Mouse (Mus musculus): ENCODE measurements around the gene Ptprn2. TPM values are rescaled to one million over a fixed set of nuclear protein-coding genes. Genes with fewer than 3 reads are reported as not detected.

Ptprn2 gene
- polyA plus RNA-seq, 1 experiment = 0.40 TPM

- H3K4me1 ChIP-seq (ENCODE audit: control insufficient read depth, insufficient read depth, low read length) = no peaks in the 10 kb centered on the region
- no peaks in the 10 kb centered on the region for H3K27me3 ChIP-seq (ENCODE audit: control insufficient read depth, insufficient read depth, low read length)
- H3K27ac ChIP-seq (ENCODE audit: control insufficient read depth, insufficient read depth, low read depth, low read length) = no peak overlapping the region
- H3K36me3 ChIP-seq (ENCODE audit: control insufficient read depth, insufficient read depth, low read length) = no peaks in the 10 kb centered on the region
- TF ChIP-seq CTCF (IDR thresholded peaks at IDR 0.05; ENCODE audit: control insufficient read depth, insufficient read depth, insufficient replicate concordance, low read depth, low read length) (no peak), POLR2A (IDR thresholded peaks at IDR 0.05; ENCODE audit: control insufficient read depth, low read depth, low read length) (no peak)
- H3K4me3 ChIP-seq (ENCODE audit: control insufficient read depth, low read depth, low read length) = no peak overlapping the region
Observed at GRCm38 (mm10) chr12:117158950-117159668, 673.6 kb downstream of the Ptprn2 start.

- Histone ChIP-seq H3K4me1 (ENCODE audit: control insufficient read depth, insufficient read depth, low read length) (no peaks in the 10 kb centered on the region), H3K4me3 (ENCODE audit: control insufficient read depth, low read depth, low read length) (no peak overlapping the region), H3K27me3 (ENCODE audit: control insufficient read depth, insufficient read depth, low read length) (no peaks in the 10 kb centered on the region), H3K27ac (ENCODE audit: control insufficient read depth, insufficient read depth, low read depth, low read length) (no peak overlapping the region), H3K36me3 (ENCODE audit: control insufficient read depth, insufficient read depth, low read length) (no peaks in the 10 kb centered on the region)
- TF ChIP-seq POLR2A (IDR thresholded peaks at IDR 0.05; ENCODE audit: control insufficient read depth, low read depth, low read length) (no peak), CTCF (IDR thresholded peaks at IDR 0.05; ENCODE audit: control insufficient read depth, insufficient read depth, insufficient replicate concordance, low read depth, low read length) (no peak)
Observed at GRCm38 (mm10) chr12:117159669-117160210, 674.2 kb downstream of the Ptprn2 start.

DNA sequence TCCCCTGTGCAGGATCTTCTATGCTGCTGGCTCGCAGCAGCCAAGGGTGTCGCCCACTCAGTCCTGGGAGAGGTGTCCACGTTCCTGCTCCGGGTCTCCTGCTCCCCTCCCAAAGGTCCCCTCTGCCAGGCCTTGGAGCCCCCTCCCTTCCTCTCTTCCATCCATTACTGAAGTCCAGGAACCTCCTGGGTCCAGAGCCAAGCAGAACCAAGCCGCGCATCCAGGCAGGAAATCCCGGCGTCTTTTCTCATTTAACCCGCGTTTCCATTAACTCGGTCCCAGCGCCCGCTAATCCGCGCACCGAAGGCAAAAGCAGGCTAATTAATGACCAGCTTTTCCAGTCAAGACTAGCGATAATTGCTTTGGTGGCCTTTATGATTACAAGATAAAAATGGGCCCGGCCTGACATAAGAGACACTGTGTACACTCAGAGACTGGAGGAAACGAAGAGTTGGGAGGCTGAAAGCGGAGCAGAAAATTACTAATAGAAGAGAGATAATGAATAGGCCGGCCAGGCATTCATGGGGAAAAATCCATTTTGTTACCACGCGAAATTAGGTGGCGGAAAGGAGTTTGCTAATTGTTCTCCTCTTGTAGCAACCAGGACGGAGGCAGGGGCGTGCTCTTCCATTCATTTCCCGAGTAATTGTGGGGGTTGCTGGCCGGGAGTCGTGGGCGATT, 674.8 kb downstream of the Ptprn2 start:
- Histone ChIP-seq H3K27me3 (ENCODE audit: control insufficient read depth, insufficient read depth, low read length) (no peaks in the 10 kb centered on the region), H3K4me3 (ENCODE audit: control insufficient read depth, low read depth, low read length) (no peak overlapping the region), H3K27ac (ENCODE audit: control insufficient read depth, insufficient read depth, low read depth, low read length) (no peak overlapping the region), H3K4me1 (ENCODE audit: control insufficient read depth, insufficient read depth, low read length) (no peaks in the 10 kb centered on the region), H3K36me3 (ENCODE audit: control insufficient read depth, insufficient read depth, low read length) (no peaks in the 10 kb centered on the region)
- TF ChIP-seq CTCF (IDR thresholded peaks at IDR 0.05; ENCODE audit: control insufficient read depth, insufficient read depth, insufficient replicate concordance, low read depth, low read length) (no peak), POLR2A (IDR thresholded peaks at IDR 0.05; ENCODE audit: control insufficient read depth, low read depth, low read length) (no peak)

GRCm38 (mm10) chr12:117162180-117162579, 676.7 kb downstream of the Ptprn2 start:
- TF ChIP-seq POLR2A (IDR thresholded peaks at IDR 0.05; ENCODE audit: control insufficient read depth, low read depth, low read length) (no peak), CTCF (IDR thresholded peaks at IDR 0.05; ENCODE audit: control insufficient read depth, insufficient read depth, insufficient replicate concordance, low read depth, low read length) (no peak)
- Histone ChIP-seq H3K4me3 (ENCODE audit: control insufficient read depth, low read depth, low read length) (no peak overlapping the region), H3K27me3 (ENCODE audit: control insufficient read depth, insufficient read depth, low read length) (no peaks in the 10 kb centered on the region), H3K36me3 (ENCODE audit: control insufficient read depth, insufficient read depth, low read length) (no peaks in the 10 kb centered on the region), H3K27ac (ENCODE audit: control insufficient read depth, insufficient read depth, low read depth, low read length) (no peak overlapping the region), H3K4me1 (ENCODE audit: control insufficient read depth, insufficient read depth, low read length) (no peaks in the 10 kb centered on the region)

DNA sequence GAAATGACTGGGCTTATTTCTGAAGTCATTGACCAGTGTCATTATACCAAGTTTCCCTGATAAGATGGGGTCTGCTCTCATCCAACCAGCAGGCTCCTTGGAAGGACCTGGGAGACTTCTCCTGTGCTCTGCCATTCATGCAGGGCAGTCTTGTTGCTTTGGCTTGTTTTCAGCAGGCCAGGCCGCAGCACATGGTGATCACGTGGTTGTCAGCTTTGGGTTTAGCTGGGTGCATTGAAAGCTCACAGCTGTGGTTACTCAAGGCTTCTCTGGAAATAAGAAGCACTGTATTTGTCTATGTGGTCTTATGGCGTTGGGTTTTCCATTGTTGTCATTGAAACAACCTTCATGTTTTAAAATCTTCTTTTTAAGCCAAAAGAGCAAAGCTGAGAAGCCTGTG, 678.3 kb downstream of the Ptprn2 start:
- Histone ChIP-seq H3K27ac (ENCODE audit: control insufficient read depth, insufficient read depth, low read depth, low read length) (no peak overlapping the region), H3K27me3 (ENCODE audit: control insufficient read depth, insufficient read depth, low read length) (no peaks in the 10 kb centered on the region), H3K4me1 (ENCODE audit: control insufficient read depth, insufficient read depth, low read length) (no peaks in the 10 kb centered on the region), H3K36me3 (ENCODE audit: control insufficient read depth, insufficient read depth, low read length) (no peaks in the 10 kb centered on the region), H3K4me3 (ENCODE audit: control insufficient read depth, low read depth, low read length) (no peak overlapping the region)
- TF ChIP-seq POLR2A (IDR thresholded peaks at IDR 0.05; ENCODE audit: control insufficient read depth, low read depth, low read length) = no peak
- no peak for TF ChIP-seq CTCF (IDR thresholded peaks at IDR 0.05; ENCODE audit: control insufficient read depth, insufficient read depth, insufficient replicate concordance, low read depth, low read length)

DNA sequence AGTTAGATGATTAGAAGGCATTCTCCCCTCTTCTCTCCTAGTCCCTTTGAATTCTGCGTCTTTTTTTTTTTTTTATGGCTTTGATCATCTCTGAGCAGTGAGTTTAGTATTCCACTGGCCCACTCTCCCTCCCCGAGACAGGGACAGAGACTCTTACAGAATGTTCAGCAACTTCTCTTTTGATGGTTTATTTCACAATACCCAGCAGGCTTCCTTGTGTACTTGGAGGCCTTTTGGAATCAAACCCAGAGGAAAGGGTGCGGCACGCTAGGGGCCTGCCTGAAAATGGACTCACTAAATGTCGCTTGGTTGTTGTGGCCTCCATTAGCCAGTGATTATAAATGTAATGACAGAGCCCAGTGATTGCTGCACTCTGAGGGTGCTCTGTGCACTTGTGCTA, 680.7 kb downstream of the Ptprn2 start:
- Histone ChIP-seq H3K4me3 (ENCODE audit: control insufficient read depth, low read depth, low read length) (no peak overlapping the region), H3K36me3 (ENCODE audit: control insufficient read depth, insufficient read depth, low read length) (no peaks in the 10 kb centered on the region), H3K27ac (ENCODE audit: control insufficient read depth, insufficient read depth, low read depth, low read length) (no peak overlapping the region), H3K27me3 (ENCODE audit: control insufficient read depth, insufficient read depth, low read length) (no peaks in the 10 kb centered on the region), H3K4me1 (ENCODE audit: control insufficient read depth, insufficient read depth, low read length) (no peaks in the 10 kb centered on the region)
- no peak for TF ChIP-seq CTCF (IDR thresholded peaks at IDR 0.05; ENCODE audit: control insufficient read depth, insufficient read depth, insufficient replicate concordance, low read depth, low read length)
- no peak for TF ChIP-seq POLR2A (IDR thresholded peaks at IDR 0.05; ENCODE audit: control insufficient read depth, low read depth, low read length)

DNA sequence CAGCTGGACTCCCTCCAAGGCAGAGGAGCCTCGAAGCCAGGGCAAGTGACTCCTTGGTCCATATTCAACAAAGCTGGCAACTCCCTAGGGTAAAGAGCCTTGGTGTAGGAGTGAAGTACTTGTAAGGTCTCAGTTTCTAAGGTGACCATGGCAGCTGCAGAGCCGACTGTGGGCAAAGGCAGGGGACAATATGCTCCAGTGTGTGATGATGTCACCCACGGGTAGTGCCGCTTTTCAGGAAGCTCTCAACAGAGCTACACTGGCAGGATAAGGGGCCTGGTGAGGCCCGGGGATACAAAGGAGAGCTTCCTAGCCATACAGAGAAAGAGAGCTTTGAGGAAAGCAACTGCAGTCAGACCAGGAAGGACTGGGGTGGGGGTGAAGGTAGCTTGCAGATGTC, 684.1 kb downstream of the Ptprn2 start:
- TF ChIP-seq POLR2A (IDR thresholded peaks at IDR 0.05; ENCODE audit: control insufficient read depth, low read depth, low read length) (no peak), CTCF (IDR thresholded peaks at IDR 0.05; ENCODE audit: control insufficient read depth, insufficient read depth, insufficient replicate concordance, low read depth, low read length) (no peak)
- H3K4me3 ChIP-seq (ENCODE audit: control insufficient read depth, low read depth, low read length) = no peak overlapping the region
- H3K27me3 ChIP-seq (ENCODE audit: control insufficient read depth, insufficient read depth, low read length) = no peaks in the 10 kb centered on the region
- no peaks in the 10 kb centered on the region for H3K36me3 ChIP-seq (ENCODE audit: control insufficient read depth, insufficient read depth, low read length)
- H3K4me1 ChIP-seq (ENCODE audit: control insufficient read depth, insufficient read depth, low read length) = no peaks in the 10 kb centered on the region
- no peak overlapping the region for H3K27ac ChIP-seq (ENCODE audit: control insufficient read depth, insufficient read depth, low read depth, low read length)
